Mouse (Mus musculus): ENCODE measurements around the gene C1ra.
"Not testable (repeated sequence)": the region's sequence is repeated elsewhere in the genome, so short reads cannot be mapped to it uniquely, and the experiment has no call there.

C1ra gene

DNA sequence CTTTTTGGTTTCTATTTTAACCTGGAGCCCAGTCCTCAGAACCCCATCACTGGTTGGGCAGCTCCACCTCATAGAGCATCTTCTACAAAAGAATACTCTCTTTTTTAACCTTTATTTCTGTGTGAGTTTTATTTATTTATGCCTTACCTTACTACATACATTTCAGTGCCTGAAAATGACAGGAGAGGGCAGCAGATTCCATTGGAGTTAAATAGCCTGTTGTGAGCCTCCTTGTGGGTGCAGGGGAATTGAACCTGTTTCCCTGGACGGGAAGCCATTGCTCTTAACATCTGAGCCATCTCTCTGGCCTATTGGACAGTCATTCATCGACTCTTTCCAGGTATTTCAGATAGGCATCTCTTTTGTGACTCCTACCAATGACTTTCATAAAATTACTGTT is 33.2 kb downstream of the C1ra start:
- DNase-seq, result no peak

- DNase-seq, result not testable (repeated sequence)
Measured at GRCm38 (mm10) chr6:124547979-124548378, 35.8 kb downstream of the C1ra start.

GRCm38 (mm10) chr6:124549023-124549550 is 36.9 kb downstream of the C1ra start:
- no peak for DNase-seq

- no peak for DNase-seq
Measured at GRCm38 (mm10) chr6:124552766-124553165, 40.6 kb downstream of the C1ra start.

- not testable (repeated sequence) for DNase-seq
Measured at GRCm38 (mm10) chr6:124555956-124556355, 43.8 kb downstream of the C1ra start.

- DNase-seq, result not testable (repeated sequence)
Measured at GRCm38 (mm10) chr6:124561156-124561555, 49.0 kb downstream of the C1ra start.

- not testable (repeated sequence) for DNase-seq
Measured at GRCm38 (mm10) chr6:124561611-124562010, 49.4 kb downstream of the C1ra start.

DNA sequence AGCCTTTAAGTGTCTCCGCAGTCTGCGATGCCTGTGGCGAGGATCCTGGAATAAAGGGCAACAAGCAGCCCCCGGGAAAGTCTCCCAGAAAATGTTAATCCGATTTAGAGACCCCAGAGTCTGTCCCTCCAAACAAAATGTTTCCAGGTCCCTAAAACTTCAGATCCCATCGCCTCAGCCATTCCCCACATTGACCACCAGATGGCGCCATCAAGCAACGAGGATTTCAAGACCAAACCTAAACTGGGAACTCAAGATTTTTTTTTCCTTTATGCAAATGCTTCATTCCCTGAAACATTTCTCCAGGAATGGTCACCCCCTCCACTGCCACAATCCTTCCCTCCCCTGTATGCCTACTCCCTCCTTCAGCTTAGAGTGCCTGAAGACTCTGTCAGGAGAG is 57.8 kb downstream of the C1ra start, which contains the start of gene C1rb:
TSS of gene C1rb (plus strand) at position 269 of the 400 bp plus-strand sequence.
- DNase-seq, result peak; percentile 65
